Mouse (Mus musculus) neural tube, embryonic 12.5 days (tissue): Measurements from ENCODE around the gene Nav2. TPM values are rescaled to one million over a fixed set of nuclear protein-coding genes. Genes with fewer than 3 reads are reported as not detected.

Source experiments
- ATAC-seq: fragments of 200-750 bp; cut with Nextera tagmentation; 2 replicates; pipeline ENCODE4 v1.8.0; 2017; ENCODE audit warnings: low read depth, mild to moderate bottlenecking, moderate TSS enrichment, moderate library complexity; ENCODE audit not compliant: low FRiP score
- H3K27ac ChIP-seq: fragments of 300-500 bp; sonication (generic); 2 replicates; pipeline ENCODE4 v1.5.1; 2016
- H3K27me3 ChIP-seq: fragments of 300-500 bp; sonication (generic); replicated peaks from 2 replicates; pipeline ENCODE4 v1.6.1; 2016; ENCODE audit warnings: mild to moderate bottlenecking
- H3K36me3 ChIP-seq: fragments of 300-500 bp; sonication (generic); 2 replicates; pipeline ENCODE4 v1.6.1; 2016; ENCODE audit warnings: mild to moderate bottlenecking
- H3K4me1 ChIP-seq: fragments of 300-500 bp; sonication (generic); 2 replicates; pipeline ENCODE4 v1.6.1; 2016
- H3K4me2 ChIP-seq: fragments of 300-500 bp; sonication (generic); replicated peaks from 2 replicates; pipeline ENCODE4 v1.6.1; 2016; ENCODE audit warnings: mild to moderate bottlenecking
- H3K4me3 ChIP-seq: fragments of 300-500 bp; sonication (generic); 2 replicates; pipeline ENCODE4 v1.5.1; 2016
- H3K9ac ChIP-seq: fragments of 300-500 bp; sonication (generic); 2 replicates; pipeline ENCODE4 v1.6.1; 2016; ENCODE audit warnings: mild to moderate bottlenecking
- H3K9me3 ChIP-seq: fragments of 300-500 bp; sonication (generic); 2 replicates; pipeline ENCODE4 v1.6.1; 2016; ENCODE audit warnings: mild to moderate bottlenecking
- WGBS: fragments of 180-500 bp; shearing (Covaris S2); methylation state at CpG from one replicate; pipeline ENCODE4 v1.1.7; 2016; 5-methylcytosine and 5-hydroxymethylcytosine counted together
- polyA plus RNA-seq: library from polyadenylated mRNA; unstranded; fragments of >200 nt; fragmentation: Nextera tagmentation; extraction: Ambion mirVana; gene quantifications from 2 replicates; pipeline ENCODE4 v1.2.1, GENCODE M21; 2016

Nav2 gene
- polyA plus RNA-seq, 1 experiment from 2014 or later, result 25.2 TPM

DNA sequence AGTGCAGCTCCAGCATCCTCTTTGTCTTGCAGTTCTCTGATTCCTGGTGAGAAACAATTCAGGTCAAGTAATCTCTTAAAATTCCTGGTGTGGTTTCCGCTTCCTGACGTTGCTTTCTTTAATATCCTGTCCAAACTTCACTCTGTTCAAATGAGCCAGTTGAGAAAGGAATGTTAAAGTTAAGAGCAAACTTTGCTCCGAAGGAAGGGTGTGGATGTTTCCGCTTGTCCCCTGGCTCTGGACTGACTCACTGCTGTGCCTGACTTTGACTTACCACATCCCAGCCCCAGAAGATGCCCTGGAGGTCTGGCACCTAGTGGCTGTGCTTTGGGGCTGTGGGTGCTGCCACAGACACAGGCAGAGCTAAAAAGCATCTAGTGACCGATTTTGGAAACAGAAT, 8.9 kb downstream of the Nav2 start:
- H3K4me2 ChIP-seq, result no peak overlapping the region
- H3K9ac ChIP-seq, result no peak overlapping the region
- 27% methylated on average over 5 of the region's 5 CpGs for WGBS
- H3K36me3 ChIP-seq, result no peaks in the 10 kb centered on the region
- H3K27me3 ChIP-seq, result no peaks in the 10 kb centered on the region; the same call in 1 of the 2 replicates
- H3K4me3 ChIP-seq, result no peak overlapping the region
- no peak overlapping the region for H3K27ac ChIP-seq
- ATAC-seq, result no peak
- H3K4me1 ChIP-seq, result peaks cover 8% of the 10 kb centered on the region
- no peaks in the 10 kb centered on the region for H3K9me3 ChIP-seq

DNA sequence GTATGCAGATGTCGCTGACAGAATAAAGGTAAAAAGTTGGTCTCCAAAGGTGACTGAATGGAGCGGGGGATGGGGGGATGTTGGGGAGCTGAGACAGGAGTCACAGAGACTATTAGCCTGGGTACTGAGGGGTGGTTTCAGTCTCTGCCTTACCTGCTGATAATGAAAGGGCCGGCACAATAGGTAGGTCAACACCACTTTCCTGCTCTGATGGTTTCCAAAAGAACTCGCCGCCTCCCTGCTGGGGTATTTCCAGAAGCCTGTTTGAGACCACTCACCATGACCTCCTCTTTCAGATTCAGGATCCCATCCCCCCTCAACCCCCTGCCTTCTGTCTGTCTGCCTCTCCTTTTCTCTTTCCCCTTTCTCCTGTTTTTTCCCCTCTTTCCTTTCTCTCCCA, 9.5 kb downstream of the Nav2 start:
- no peak for ATAC-seq
- H3K4me3 ChIP-seq, result no peak overlapping the region
- no peaks in the 10 kb centered on the region; the same call in 1 of the 2 replicates for H3K27me3 ChIP-seq
- no peaks in the 10 kb centered on the region for H3K36me3 ChIP-seq
- H3K9ac ChIP-seq, result no peak overlapping the region
- H3K9me3 ChIP-seq, result no peaks in the 10 kb centered on the region
- H3K27ac ChIP-seq, result no peak overlapping the region
- peaks cover 8% of the 10 kb centered on the region for H3K4me1 ChIP-seq
- WGBS, result 9% methylated on average over 5 of the region's 5 CpGs
- no peak overlapping the region for H3K4me2 ChIP-seq

DNA sequence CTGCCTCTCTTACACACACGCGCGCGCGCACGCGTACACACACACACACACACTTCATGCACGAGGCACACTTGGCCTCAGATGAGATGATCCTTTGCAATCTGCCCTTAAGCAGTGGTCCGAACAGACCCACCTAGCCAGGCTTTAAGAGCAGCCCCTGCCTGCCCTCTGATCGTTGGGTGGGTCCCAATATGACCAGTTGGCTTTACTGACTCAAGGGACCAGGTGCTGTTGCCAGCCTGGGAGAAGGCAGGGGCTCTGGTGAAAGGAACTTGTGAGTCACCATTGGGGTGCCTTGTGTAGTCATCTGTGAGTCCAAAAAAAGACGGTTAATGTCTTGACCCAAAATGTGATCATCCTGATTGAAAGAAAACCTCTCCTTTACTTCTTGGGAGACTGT, 9.9 kb downstream of the Nav2 start:
- WGBS, result 25% methylated on average over 11 of the region's 11 CpGs
- Histone ChIP-seq H3K4me3 (no peak overlapping the region), H3K36me3 (no peaks in the 10 kb centered on the region), H3K4me2 (no peak overlapping the region), H3K9me3 (no peaks in the 10 kb centered on the region), H3K4me1 (peaks cover 8% of the 10 kb centered on the region), H3K27ac (no peak overlapping the region), H3K9ac (no peak overlapping the region), H3K27me3 (no peaks in the 10 kb centered on the region; the same call in 1 of the 2 replicates)
- no peak for ATAC-seq

DNA sequence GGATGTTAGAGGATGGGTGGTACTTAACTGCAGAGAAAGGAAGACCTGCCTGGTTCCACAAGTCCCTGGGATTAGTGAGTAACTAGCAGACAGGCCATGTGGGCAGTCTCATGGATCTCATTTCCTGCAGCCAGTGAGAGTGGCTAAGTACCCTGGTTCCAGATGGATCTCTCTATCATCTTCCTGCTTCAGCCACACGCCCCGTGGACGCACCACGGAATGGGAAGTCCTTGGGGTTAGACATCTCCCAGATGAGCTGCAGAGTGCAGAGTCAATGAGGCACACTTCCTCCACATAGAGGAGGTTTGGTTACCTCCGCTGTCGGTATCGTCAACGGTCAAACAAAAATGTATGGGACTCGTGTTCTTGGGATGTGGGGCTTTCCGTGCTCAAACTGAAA, 15.1 kb downstream of the Nav2 start:
- 75% methylated on average over 10 of the region's 10 CpGs for WGBS
- no peak for ATAC-seq
- no peak overlapping the region for H3K4me2 ChIP-seq
- H3K4me1 ChIP-seq, result no peaks in the 10 kb centered on the region
- no peaks in the 10 kb centered on the region for H3K27me3 ChIP-seq
- H3K36me3 ChIP-seq, result no peaks in the 10 kb centered on the region
- no peaks in the 10 kb centered on the region for H3K9me3 ChIP-seq
- no peak overlapping the region for H3K9ac ChIP-seq
- H3K4me3 ChIP-seq, result no peak overlapping the region
- H3K27ac ChIP-seq, result no peak overlapping the region

DNA sequence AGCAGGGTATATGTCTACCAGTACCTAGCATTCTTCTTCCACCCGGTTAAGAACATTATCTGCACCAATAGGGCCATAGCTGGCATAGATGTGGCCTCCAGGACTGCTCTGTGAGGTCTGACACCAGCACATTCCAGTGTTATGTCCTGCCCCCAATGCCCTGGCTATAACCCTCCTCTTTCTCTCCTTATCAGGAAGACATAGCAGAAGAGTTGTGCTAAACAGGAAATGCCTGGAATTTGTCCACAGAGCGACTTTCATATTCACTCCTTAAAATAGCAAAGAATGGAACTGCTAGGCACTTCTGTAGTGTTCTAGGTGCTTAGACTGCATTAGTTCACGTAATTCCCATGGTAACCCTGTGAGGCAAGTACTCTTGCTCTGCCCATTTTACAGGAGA, 16.7 kb downstream of the Nav2 start:
- H3K4me3 ChIP-seq, result no peak overlapping the region
- no peaks in the 10 kb centered on the region for H3K36me3 ChIP-seq
- no peak overlapping the region for H3K9ac ChIP-seq
- H3K27ac ChIP-seq, result no peak overlapping the region
- no peaks in the 10 kb centered on the region for H3K4me1 ChIP-seq
- no peak for ATAC-seq
- 88% methylated on average over 3 of the region's 3 CpGs for WGBS
- no peaks in the 10 kb centered on the region for H3K9me3 ChIP-seq
- no peaks in the 10 kb centered on the region for H3K27me3 ChIP-seq
- no peak overlapping the region for H3K4me2 ChIP-seq

DNA sequence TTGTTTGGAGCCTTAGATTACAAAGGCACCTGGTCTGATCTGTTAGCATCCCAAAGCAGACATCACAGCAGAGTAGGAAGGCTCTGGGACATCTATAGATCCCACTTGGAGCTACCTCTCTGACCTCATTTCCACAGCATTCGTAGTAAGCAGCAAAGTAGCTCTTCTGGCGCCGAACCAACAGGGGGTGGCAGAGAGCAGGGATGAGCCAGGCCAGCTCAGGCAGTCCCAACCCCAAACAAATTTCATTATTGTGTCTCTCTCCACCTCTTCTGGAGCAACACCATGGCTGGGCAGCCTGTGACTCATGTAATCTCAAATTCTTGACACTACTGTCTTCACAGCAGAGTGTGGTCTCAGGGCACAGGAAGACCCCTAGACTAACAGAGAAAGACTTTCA, 19.8 kb downstream of the Nav2 start:
- H3K27ac ChIP-seq, result no peak overlapping the region
- ATAC-seq, result peak; percentile 51
- H3K4me3 ChIP-seq, result no peak overlapping the region
- no peaks in the 10 kb centered on the region for H3K36me3 ChIP-seq
- no peaks in the 10 kb centered on the region for H3K9me3 ChIP-seq
- H3K4me2 ChIP-seq, result no peak overlapping the region
- no peak overlapping the region for H3K9ac ChIP-seq
- 14% methylated on average over 3 of the region's 3 CpGs for WGBS
- no peaks in the 10 kb centered on the region for H3K27me3 ChIP-seq
- no peaks in the 10 kb centered on the region for H3K4me1 ChIP-seq

DNA sequence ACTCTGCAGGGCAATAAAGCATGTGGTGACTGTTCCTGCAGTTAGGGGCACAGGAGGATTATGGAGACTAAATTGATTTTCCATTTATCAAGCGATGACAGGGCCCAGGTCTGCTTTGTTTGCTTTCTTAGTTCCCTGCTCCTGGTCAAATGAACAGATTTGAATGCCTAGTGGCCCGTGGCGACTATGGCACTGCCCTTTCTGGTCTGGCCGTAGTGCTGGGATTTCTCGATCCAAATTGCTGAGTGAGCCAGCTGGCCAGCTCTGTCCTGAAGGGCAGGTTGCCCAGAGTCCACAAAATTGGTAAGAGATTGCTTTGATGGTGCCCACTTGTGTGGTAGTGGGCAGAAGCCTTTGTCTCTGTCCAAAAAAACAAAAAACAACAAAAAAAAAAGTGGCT, 21.9 kb downstream of the Nav2 start:
- Histone ChIP-seq H3K9me3 (no peaks in the 10 kb centered on the region), H3K9ac (no peak overlapping the region), H3K4me1 (no peaks in the 10 kb centered on the region), H3K4me3 (no peak overlapping the region), H3K36me3 (no peaks in the 10 kb centered on the region), H3K27me3 (no peaks in the 10 kb centered on the region), H3K27ac (no peak overlapping the region), H3K4me2 (no peak overlapping the region)
- WGBS, result 24% methylated on average over 5 of the region's 5 CpGs
- no peak for ATAC-seq

DNA sequence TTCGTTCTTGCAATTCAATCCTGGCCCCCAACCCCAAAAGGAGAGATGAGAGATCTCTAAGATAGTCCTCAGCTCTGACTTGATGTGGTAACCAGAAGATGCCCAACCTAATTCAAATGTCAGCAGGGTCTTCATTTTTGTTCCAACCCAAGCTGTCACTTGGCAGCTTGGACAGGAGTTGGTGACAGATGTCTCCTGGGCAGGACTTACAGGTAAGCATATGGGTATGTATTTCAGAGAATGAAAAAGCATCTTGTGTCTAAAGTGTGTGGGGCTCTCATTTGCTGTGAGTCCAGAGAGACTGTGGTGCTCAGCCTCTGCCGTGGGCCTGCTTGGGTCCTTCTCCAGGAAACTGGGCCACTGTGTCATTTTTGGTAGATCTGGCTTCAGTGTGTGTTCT, 23.6 kb downstream of the Nav2 start:
- Histone ChIP-seq H3K4me1 (no peaks in the 10 kb centered on the region), H3K9ac (no peak overlapping the region), H3K4me2 (no peak overlapping the region)

DNA sequence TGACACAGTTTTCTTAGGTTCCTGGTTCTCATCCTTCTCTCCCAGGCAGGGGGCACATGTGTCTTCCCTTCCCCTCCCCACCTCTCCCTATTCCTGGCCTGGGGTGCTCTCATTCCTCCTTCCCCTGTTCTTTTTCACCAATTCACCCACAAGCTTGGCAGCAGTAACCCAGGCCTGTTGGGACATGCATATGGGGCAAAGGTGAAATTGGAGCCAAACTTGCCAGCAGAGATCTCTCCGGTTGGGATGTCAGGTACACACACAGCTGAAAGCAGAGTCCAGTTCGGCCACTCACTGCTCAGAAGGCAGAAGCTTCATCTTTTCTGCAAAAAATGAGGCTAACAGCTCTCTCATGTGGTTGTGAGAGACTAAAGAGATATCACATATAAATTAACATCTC, 26.3 kb downstream of the Nav2 start:
- WGBS, result 86% methylated on average over 2 of the region's 2 CpGs
- no peak for ATAC-seq

More for the DNA sequence above, 23.6 kb downstream of the Nav2 start:
- Histone ChIP-seq H3K27me3 (no peaks in the 10 kb centered on the region), H3K36me3 (no peaks in the 10 kb centered on the region), H3K9me3 (no peaks in the 10 kb centered on the region), H3K4me3 (no peak overlapping the region), H3K27ac (no peak overlapping the region)
- no peak for ATAC-seq
- WGBS, result 85% methylated on average over 2 of the region's 2 CpGs

DNA sequence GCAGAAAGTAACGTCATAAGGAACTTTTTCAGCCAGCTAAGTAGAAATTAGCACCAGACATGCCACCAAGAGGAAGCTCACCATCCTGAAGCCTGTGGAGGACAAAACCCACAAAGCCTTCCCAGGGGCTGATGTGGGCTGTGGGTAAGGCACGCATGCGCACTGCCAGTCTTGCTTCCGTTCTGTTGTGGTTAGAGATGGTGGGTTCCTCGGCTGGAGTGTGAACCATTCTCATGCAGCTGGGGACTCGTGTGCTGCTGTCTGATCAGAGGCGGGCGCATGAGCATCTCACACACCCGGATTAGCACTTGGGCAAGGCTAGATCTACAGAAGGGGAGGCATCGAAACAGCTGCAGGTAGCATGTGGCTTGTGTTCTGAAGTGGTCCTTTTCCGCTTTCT, 29.0 kb downstream of the Nav2 start:
- no peaks in the 10 kb centered on the region for H3K4me1 ChIP-seq
- no peak overlapping the region for H3K4me3 ChIP-seq
- H3K27me3 ChIP-seq, result no peaks in the 10 kb centered on the region
- no peak for ATAC-seq
- no peak overlapping the region for H3K4me2 ChIP-seq
- H3K9me3 ChIP-seq, result no peaks in the 10 kb centered on the region
- no peak overlapping the region for H3K9ac ChIP-seq
- H3K27ac ChIP-seq, result no peak overlapping the region
- H3K36me3 ChIP-seq, result no peaks in the 10 kb centered on the region
- 85% methylated on average over 11 of the region's 11 CpGs for WGBS

More for the DNA sequence above, 26.3 kb downstream of the Nav2 start:
- Histone ChIP-seq H3K4me1 (no peaks in the 10 kb centered on the region), H3K27me3 (no peaks in the 10 kb centered on the region), H3K4me2 (no peak overlapping the region), H3K36me3 (no peaks in the 10 kb centered on the region), H3K4me3 (no peak overlapping the region), H3K27ac (no peak overlapping the region), H3K9me3 (no peaks in the 10 kb centered on the region), H3K9ac (no peak overlapping the region)

DNA sequence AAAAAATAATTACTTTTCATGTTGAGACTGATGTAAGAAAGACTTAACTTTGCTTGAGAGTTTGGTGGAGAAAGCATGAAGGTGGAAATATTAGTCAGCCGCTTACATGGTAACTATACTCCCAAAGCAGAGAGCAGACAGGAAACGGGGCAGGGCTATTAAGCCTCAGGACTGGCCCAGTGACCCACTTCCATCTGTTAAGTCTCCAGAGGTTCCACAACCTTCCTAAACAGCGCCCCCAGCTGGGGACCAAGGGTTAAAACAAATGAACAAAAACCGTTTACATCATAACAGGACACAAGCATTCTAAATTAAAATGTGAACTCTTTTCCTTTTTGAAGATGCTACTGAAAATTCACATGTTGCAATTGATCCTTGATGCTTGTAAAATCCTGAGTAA, 29.7 kb downstream of the Nav2 start:
- WGBS, result 38% methylated on average over 4 of the region's 4 CpGs
- Histone ChIP-seq H3K4me1 (no peaks in the 10 kb centered on the region), H3K9me3 (no peaks in the 10 kb centered on the region), H3K9ac (no peak overlapping the region), H3K27ac (no peak overlapping the region), H3K36me3 (no peaks in the 10 kb centered on the region), H3K4me3 (no peak overlapping the region), H3K27me3 (no peaks in the 10 kb centered on the region), H3K4me2 (no peak overlapping the region)
- no peak for ATAC-seq

DNA sequence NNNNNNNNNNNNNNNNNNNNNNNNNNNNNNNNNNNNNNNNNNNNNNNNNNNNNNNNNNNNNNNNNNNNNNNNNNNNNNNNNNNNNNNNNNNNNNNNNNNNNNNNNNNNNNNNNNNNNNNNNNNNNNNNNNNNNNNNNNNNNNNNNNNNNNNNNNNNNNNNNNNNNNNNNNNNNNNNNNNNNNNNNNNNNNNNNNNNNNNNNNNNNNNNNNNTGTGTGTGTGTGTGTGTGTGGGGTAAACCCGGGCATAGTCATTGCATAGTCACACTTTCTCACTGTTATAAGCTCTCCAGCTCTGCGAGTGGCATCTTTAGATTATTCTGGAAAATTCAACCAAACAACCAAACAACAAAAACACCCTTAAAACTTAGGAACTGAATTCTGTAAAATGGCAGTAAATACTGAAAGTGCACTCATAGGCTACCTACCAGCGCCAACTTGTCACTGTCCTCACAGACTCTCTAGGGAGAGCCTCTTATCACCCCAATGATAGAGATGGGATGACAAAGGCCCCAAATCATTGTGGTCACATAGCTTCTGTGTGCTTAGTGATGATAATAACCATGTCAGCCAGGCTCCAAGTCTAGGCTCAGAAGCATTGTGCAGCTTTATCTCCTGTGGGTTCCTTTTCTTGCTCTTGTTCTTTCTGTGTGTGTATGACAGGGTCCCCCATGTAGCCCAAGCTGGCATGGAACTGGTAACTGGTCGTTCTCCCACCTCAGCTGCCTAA, 40.0 kb downstream of the Nav2 start:
- H3K27me3 ChIP-seq, result 0 out of 2 replicates have a peak, but pooled peaks cover 6% of the 10 kb centered on the region
- WGBS, result 85% methylated on average over 4 of the region's 4 CpGs

DNA sequence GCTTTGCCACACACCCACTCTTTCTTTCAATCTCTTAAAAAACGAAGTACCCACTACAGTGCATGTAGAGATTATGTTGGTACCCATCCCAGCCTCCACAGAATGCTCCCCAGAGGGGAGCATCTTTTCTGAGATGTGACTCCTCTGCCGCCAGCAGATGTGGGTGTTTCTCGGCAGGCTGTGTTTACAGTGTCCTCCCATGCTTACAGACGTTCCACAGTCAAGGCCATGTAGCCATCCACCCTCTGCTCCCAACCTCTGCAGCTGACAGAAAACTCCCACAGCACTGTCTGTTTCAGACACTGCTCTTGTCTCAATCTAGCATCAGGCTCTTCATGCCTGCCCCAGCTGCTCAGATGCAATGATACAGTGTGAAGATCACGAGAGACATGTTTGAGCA, 46.0 kb downstream of the Nav2 start:
- Histone ChIP-seq H3K4me1 (peaks cover 6% of the 10 kb centered on the region; the same call in 1 of the 2 replicates), H3K27me3 (0 out of 2 replicates have a peak, but pooled peaks cover 6% of the 10 kb centered on the region), H3K27ac (no peak overlapping the region), H3K9me3 (no peaks in the 10 kb centered on the region), H3K4me3 (no peak overlapping the region), H3K36me3 (no peaks in the 10 kb centered on the region), H3K9ac (no peak overlapping the region), H3K4me2 (no peak overlapping the region)
- WGBS, result 84% methylated on average over 5 of the region's 5 CpGs
- no peak for ATAC-seq

More for the DNA sequence above, 40.0 kb downstream of the Nav2 start:
- ATAC-seq, result no peak
- Histone ChIP-seq H3K4me1 (peaks cover 12% of the 10 kb centered on the region), H3K9me3 (no peaks in the 10 kb centered on the region), H3K4me2 (no peak overlapping the region), H3K36me3 (no peaks in the 10 kb centered on the region), H3K27ac (no peak overlapping the region), H3K4me3 (no peak overlapping the region), H3K9ac (no peak overlapping the region)
